Mouse (Mus musculus) right cerebral cortex, adult 2 months (tissue): ENCODE measurements around the gene Tppp.
A peak's percentile ranks its signal among the peaks of the same experiment; 100 is the strongest.
"Not testable (repeated sequence)": the region's sequence is repeated elsewhere in the genome, so short reads cannot be mapped to it uniquely, and the experiment has no call there.

Source experiments
- DNase-seq, 2 experiments: peaks; one replicate each; pipeline ENCODE4 v3.0.0; 2021 to 2022; ENCODE audit warnings: low spot score in 2 of 2

The Tppp gene

GRCm38 (mm10) chr13:74025151-74026081 lies 16.2 kb downstream of the Tppp start:
- DNase-seq = no peak

DNA sequence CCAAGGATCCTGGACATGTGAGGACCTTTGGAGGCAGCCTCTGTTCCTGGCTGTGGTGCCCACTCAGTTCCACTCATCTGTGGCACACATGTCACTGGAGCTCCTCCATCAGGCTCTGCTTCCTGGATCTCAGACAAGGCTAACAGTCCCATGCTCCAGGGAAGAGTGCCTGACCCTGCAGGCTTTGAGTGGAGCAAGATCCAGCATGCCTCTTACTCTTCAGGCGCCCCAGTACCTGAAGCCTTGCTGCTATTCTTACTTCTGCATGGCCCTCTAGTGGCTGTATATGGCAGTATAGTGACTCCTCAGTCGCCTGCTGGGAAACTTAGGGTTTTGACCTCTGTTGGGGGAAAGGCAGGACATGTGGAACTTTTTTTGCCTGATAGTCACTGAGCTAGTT lies 17.0 kb downstream of the Tppp start:
- peak; percentile 41 to 50 for DNase-seq

- DNase-seq = no peak
Observed at GRCm38 (mm10) chr13:74028116-74028515, 18.9 kb downstream of the Tppp start.

GRCm38 (mm10) chr13:74029013-74029412 lies 19.8 kb downstream of the Tppp start:
- DNase-seq = no peak

GRCm38 (mm10) chr13:74030691-74031090 lies 21.5 kb downstream of the Tppp start:
- no peak for DNase-seq

DNA sequence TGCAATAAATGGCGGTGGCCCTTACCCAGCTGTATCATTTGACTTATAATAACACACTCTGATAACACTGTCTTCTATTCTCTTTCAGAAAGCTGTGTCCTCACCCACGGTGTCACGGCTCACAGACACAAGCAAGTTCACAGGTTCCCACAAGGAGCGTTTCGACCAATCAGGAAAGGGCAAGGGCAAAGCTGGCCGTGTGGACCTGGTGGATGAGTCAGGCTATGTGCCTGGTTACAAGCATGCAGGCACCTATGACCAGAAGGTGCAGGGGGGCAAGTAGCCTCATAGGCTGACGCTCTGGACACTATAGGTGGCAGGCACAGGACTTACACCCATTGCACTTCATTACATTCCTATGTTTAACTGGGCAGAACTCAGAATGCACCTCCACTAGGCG lies 21.9 kb downstream of the Tppp start:
- no peak for DNase-seq

DNA sequence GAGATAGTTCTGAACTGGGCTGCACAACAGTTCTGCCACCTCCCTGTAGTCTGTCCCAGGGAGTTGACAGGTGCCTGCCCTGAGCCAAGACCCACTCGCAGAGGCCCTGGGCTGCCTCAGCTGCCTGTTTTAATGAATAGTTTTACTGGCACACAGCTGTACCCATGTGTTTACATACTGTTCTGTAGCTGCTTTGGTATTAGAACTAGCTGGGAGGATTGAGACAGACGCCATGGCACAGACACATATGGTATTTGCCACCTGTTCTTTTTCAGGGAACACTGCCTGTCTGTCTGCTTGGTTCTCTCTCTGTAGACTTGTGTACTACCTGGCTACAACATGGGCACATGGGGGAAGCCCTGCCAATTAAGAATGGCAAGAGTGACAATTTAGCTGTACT lies 25.5 kb downstream of the Tppp start:
- no peak for DNase-seq

DNA sequence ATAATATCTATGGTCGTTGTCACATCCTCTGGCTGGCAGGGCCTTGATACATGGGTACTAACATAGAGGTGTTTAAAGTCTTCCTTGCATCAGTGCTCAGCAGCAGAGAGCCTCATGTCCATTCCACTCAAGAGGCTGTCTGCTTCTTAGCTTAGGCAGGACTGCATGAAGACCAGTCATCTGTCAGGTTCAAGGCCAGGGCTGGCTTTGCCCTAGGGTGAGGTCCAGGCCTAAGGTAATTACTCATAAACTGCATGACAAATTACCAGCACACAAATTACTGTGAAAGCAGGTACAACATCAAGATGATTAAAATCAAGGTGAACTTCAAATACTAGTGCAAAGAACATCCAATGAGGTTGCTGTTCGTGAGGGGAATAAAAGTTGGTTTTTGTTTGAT lies 26.6 kb downstream of the Tppp start:
- no peak for DNase-seq

GRCm38 (mm10) chr13:74039926-74040325 lies 30.7 kb downstream of the Tppp start:
- DNase-seq = no peak

DNA sequence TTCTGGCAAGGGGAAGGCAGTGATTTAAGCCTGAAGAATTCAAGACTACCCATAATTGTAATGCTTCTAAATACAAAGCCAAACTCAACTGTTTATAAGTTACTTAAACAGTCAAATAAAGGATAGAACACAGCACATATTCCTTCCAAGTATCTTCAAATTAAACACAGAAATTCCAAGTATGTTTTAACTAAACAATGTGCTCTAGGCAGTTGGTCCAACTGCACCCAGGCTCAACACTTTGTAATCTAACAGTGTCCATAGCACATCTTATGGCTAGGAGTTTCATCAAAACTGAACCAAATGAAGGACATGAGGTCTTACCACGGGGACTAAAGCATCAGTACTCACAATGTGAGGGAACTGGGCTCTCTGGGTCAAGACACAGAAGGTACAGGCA lies 47.0 kb downstream of the Tppp start:
- DNase-seq = no peak

DNA sequence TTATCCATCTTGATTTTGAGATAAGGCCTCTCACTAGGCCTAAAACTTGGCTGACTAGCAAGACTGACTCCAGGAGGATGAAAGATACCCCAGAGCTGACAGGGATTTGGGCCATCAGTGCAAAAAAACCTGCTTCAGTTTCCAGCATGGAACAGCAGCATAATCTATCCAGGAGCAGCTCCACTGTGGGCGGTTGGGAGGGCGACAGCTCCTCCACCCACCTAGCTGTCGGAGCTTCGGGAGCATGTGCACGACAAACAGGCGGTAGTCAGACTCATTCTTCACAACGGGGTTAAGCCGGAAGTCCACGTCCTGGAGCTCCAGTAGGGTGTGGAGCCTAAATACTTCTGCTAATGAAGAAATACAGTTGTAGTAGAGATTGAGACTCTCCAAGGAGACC lies 48.9 kb downstream of the Tppp start:
- peak; percentile 23 to 28 for DNase-seq

DNA sequence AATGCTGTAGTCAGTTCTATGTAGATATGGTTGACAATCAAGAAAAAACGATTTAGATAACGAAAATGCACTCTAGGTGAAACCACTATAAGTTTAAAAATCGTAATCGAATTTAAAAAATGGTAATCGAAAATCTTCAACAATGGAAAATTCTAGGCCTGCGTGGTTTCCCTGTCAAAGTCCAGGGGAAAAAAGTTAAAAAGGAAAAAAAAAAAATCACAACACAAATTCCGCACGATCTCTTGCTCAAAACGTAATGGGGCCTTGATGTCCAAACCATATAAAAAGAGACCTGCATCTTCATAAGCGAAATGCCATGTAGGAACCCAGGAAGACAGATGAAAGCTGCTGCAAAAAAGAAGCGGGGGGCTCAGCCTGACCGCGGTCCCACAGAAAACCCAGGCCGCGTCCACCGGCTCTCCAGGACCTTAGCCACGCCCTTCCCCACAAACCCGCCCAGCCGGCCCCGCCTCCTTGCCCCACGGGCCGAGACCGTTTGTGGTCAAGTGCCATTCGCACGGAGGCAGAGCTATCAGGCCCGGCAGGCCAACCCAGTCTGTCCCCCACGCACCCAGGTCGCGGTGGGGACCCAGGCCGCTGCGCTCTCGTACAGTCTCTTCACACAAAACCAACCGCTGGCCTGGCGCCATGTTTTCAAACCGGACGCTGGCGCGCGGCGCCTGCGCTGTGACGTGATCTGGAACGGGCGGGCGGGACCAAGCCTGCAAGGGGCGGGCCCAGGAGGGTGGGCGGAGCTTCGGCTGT lies 52.6 kb downstream of the Tppp start, which contains the start of gene Cep72:
Gene Cep72, minus strand, starts transcription at position 687 of the 765 bp plus-strand sequence.
- peak; percentile 85 to 89 for DNase-seq

- no peak for DNase-seq
Observed at GRCm38 (mm10) chr13:74062378-74063128, 53.3 kb downstream of the Tppp start.

DNA sequence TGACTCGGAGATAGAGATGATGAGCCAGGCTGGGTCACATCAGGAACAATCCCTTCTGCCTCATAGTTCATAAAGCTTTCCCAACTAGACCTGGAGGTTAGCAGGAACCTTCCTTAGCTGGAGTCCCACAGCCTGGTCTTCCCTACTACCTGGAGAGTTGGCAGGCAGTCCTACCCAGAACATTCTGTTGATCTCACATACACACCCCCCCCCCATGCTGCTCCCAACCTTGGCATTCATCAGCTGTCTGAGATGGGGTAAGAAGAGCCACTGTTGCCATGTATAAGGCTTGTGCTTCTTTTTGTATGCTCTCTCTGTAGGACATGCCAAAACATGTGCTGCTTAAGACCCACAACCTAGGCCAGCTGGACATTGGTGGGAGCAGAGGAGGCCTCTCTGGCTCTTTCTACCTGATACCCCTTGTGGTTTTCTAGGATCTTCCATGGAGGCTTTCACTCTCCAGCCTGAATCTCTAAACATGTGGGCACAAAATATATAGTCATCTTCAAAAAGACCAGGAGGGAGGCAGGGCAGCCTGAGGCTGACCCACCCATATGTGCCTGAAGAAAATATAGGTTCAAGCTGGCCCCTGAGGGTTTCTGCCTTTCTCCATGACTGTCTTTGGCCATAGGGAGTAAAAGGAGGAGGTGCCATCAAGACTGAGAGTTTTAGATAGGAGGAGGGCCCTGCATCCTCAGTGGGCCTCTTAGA lies 54.3 kb downstream of the Tppp start:
- DNase-seq = no peak

- DNase-seq = no peak
Observed at GRCm38 (mm10) chr13:74066576-74066975, 57.4 kb downstream of the Tppp start.

DNA sequence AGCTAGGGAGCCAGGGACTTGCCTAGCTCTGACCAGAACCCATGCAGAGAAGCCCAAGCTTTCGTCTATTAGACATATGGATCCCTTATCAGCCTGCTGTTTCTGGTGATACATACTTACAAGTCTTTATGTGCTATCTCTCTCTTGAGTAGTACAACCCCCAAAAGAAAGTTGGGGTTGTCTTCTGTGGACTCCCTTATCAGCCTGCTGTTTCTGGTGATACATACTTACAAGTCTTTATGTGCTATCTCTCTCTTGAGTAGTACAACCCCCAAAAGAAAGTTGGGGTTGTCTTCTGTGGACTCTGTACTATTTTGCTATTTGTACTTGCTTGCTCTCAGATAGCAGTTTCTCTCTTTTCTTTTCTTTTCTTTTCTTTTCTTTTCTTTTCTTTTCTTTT lies 62.0 kb downstream of the Tppp start:
- DNase-seq = not testable (repeated sequence)

- DNase-seq = no peak
Observed at GRCm38 (mm10) chr13:74071714-74072113, 62.5 kb downstream of the Tppp start.

DNA sequence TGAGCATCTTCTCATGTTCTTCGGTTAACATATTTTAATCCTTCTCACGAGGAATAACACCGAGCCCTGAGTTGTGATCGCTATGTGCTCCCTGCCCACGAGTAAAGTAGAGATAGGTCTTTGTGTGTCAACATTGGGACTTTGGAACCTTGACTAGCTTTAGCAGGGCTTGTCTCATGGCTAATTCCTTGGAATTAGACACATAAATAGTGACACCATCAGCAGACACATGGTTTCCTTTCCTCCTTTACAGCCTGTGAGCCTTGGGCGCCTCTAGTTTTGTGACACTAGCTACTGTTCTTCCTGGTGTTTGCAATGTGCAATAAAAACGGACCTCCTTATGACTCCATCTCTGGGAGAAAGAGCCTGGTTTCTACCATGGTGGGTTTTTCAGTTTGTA lies 64.2 kb downstream of the Tppp start:
- no peak for DNase-seq
